ENCODE assay signal across 8 mouse cellular contexts in genomic region chr3:40531286-40532141, GRCm38 (mm10). TPM values are rescaled to one million over a fixed set of nuclear protein-coding genes. Genes with fewer than 3 reads are reported as not detected.
DNase-seq lines count a peak whose midpoint lies in the region; ATAC-seq and TF ChIP-seq lines count a peak whose summit lies in the region.

Gene Intu, plus strand, starts transcription at chr3:40531286.

- peaks cover 18% of the 10 kb centered on the region for H3K27me3 ChIP-seq in heart, embryonic 15.5 days
- peaks cover 5% of the 10 kb centered on the region; the same call in 1 of the 2 replicates for H3K27me3 ChIP-seq in kidney, postnatal 0 days (ENCODE audit: insufficient read depth, low read length)
- H3K27me3 ChIP-seq in neural tube, embryonic 13.5 days: peaks cover 37% of the 10 kb centered on the region

- DNase-seq in urinary bladder, adult 18-20 months (ENCODE audit: low spot score in 2 of 2): peak; percentile 40 to 47
- no peak for DNase-seq in urinary bladder, postnatal 10 days (ENCODE audit: low spot score)
- peak; percentile 63 for DNase-seq in kidney, postnatal 0 days (ENCODE audit: low spot score)
- peak; percentile 53 for DNase-seq in lung, adult 2 months
- peak; percentile 71 for DNase-seq in yolk sac, embryonic 10.5 days (ENCODE audit: low spot score)

- under 1% methylated on average over 54 of the region's 54 CpGs for WGBS in heart, embryonic 15.5 days
- under 1% methylated on average over 54 of the region's 54 CpGs for WGBS in kidney, postnatal 0 days
- under 1% methylated on average over 54 of the region's 54 CpGs for WGBS in lung, adult 2 months
- under 1% methylated on average over 54 of the region's 54 CpGs for WGBS in neural tube, embryonic 13.5 days

- no peak for TF ChIP-seq POLR2A in embryonic fibroblast, embryonic 13.5 days (IDR thresholded peaks at IDR 0.05; ENCODE audit: low read depth, low read length)
- TF ChIP-seq POLR2A in lung, adult 2 months (IDR thresholded peaks at IDR 0.05; ENCODE audit: borderline replicate concordance, extremely low read depth, low read depth, low read length): no peak

- no peak within 1 kb of the TSS for H3K27ac ChIP-seq in embryonic fibroblast, embryonic 13.5 days (ENCODE audit: insufficient read depth, low read length)
- no peak within 1 kb of the TSS for H3K27ac ChIP-seq in heart, embryonic 15.5 days
- H3K27ac ChIP-seq in kidney, postnatal 0 days: no peak within 1 kb of the TSS
- H3K27ac ChIP-seq in neural tube, embryonic 13.5 days (replicated peaks): no peak within 1 kb of the TSS

- H3K36me3 ChIP-seq in heart, embryonic 15.5 days: no peaks in the 10 kb centered on the region
- no peaks in the 10 kb centered on the region for H3K36me3 ChIP-seq in kidney, postnatal 0 days (ENCODE audit: insufficient read depth, low read length)
- H3K36me3 ChIP-seq in neural tube, embryonic 13.5 days: no peaks in the 10 kb centered on the region

- H3K4me2 ChIP-seq in heart, embryonic 15.5 days: peak within 1 kb of the TSS; percentile 98
- peak within 1 kb of the TSS; percentile 98 for H3K4me2 ChIP-seq in kidney, postnatal 0 days (ENCODE audit: low read length)
- H3K4me2 ChIP-seq in neural tube, embryonic 13.5 days: peak within 1 kb of the TSS; percentile 100

- peak within 1 kb of the TSS; percentile 61 for H3K9ac ChIP-seq in heart, embryonic 15.5 days
- peak within 1 kb of the TSS; percentile 44; the same call in 1 of the 2 replicates for H3K9ac ChIP-seq in kidney, postnatal 0 days (ENCODE audit: low read depth, low read length)
- peak within 1 kb of the TSS; percentile 73 for H3K9ac ChIP-seq in neural tube, embryonic 13.5 days

- peak; percentile 85 for ATAC-seq in heart, embryonic 15.5 days (replicated peaks; ENCODE audit: insufficient number of reproducible peaks, insufficient read depth, low FRiP score, low read depth)
- peak; percentile 77 for ATAC-seq in kidney, postnatal 0 days (replicated peaks; ENCODE audit: low FRiP score, low read depth)
- peak; percentile 84 for ATAC-seq in neural tube, embryonic 13.5 days (ENCODE audit: low read depth)

- no peak for TF ChIP-seq CTCF in embryonic fibroblast, embryonic 13.5 days (IDR thresholded peaks at IDR 0.05; ENCODE audit: borderline replicate concordance, insufficient read depth, low read length)
- TF ChIP-seq CTCF in kidney, postnatal 0 days (IDR thresholded peaks at IDR 0.05; ENCODE audit: low read depth): peak; percentile 63
- 0 out of 2 replicates have a peak, but pooled peaks have one; percentile 2 for TF ChIP-seq CTCF in lung, adult 2 months (IDR thresholded peaks at IDR 0.05; ENCODE audit: insufficient read depth, low read length)

- no peaks in the 10 kb centered on the region for H3K9me3 ChIP-seq in heart, embryonic 15.5 days (replicated peaks)
- no peaks in the 10 kb centered on the region for H3K9me3 ChIP-seq in kidney, postnatal 0 days (replicated peaks; ENCODE audit: low read length)
- H3K9me3 ChIP-seq in neural tube, embryonic 13.5 days: no peaks in the 10 kb centered on the region

- peak within 1 kb of the TSS; percentile 47 for H3K4me3 ChIP-seq in embryonic fibroblast, embryonic 13.5 days (ENCODE audit: insufficient read depth, low read length)
- H3K4me3 ChIP-seq in heart, embryonic 15.5 days: peak within 1 kb of the TSS; percentile 63
- peak within 1 kb of the TSS; percentile 51 for H3K4me3 ChIP-seq in kidney, postnatal 0 days (replicated peaks; ENCODE audit: low read depth, low read length)
- peak within 1 kb of the TSS; percentile 26 for H3K4me3 ChIP-seq in lung, adult 2 months (replicated peaks; ENCODE audit: extremely low read depth, low read depth, low read length)
- H3K4me3 ChIP-seq in neural tube, embryonic 13.5 days: peak within 1 kb of the TSS; percentile 59

- no peaks in the 10 kb centered on the region for H3K4me1 ChIP-seq in embryonic fibroblast, embryonic 13.5 days (ENCODE audit: control insufficient read depth, insufficient read depth, low read length)
- peaks cover 22% of the 10 kb centered on the region for H3K4me1 ChIP-seq in heart, embryonic 15.5 days (replicated peaks)
- H3K4me1 ChIP-seq in kidney, postnatal 0 days (replicated peaks; ENCODE audit: insufficient read depth, low read length): peaks cover 11% of the 10 kb centered on the region; the same call in 1 of the 2 replicates
- peaks cover 4% of the 10 kb centered on the region for H3K4me1 ChIP-seq in lung, adult 2 months (ENCODE audit: control insufficient read depth, insufficient read depth, low read length)
- peaks cover 39% of the 10 kb centered on the region for H3K4me1 ChIP-seq in neural tube, embryonic 13.5 days (replicated peaks)

RNA-seq across cellular contexts. Expression of gene Intu, which starts in this region (rescaled TPM):
- 3.0 and 3.1 TPM in 2 replicates for polyA plus RNA-seq in embryonic fibroblast, embryonic 13.5 days (2011; ENCODE audit: insufficient read length, low read depth, missing spikeins)
- 2.6 and 3.3 TPM in 2 replicates for polyA plus RNA-seq in heart, embryonic 15.5 days (2015; fragmentation: Nextera tagmentation; extraction: Ambion mirVana)
- 2.0 and 2.3 TPM in 2 replicates for polyA plus RNA-seq in kidney, postnatal 0 days (2015; fragmentation: Nextera tagmentation; extraction: Ambion mirVana)
- 3.0 and 4.0 TPM in 2 replicates for polyA plus RNA-seq in lung, adult 2 months (2012; rRNA removed)
- 2.7 and 4.8 TPM in 2 replicates for polyA plus RNA-seq in neural tube, embryonic 13.5 days (2015; fragmentation: Nextera tagmentation; extraction: Ambion mirVana)
